Mouse (Mus musculus) stomach, postnatal 0 days (tissue): Measurements from ENCODE around the gene Fgfr2. TPM values are rescaled to one million over a fixed set of nuclear protein-coding genes. Genes with fewer than 3 reads are reported as not detected.

Experiments used
- ATAC-seq: fragments of 200-750 bp; cut with Nextera tagmentation; 2 replicates; pipeline ENCODE4 v1.8.0; 2017; ENCODE audit not compliant: low FRiP score, low TSS enrichment
- DNase-seq: peaks from one replicate; pipeline ENCODE4 v3.0.0-alpha.2; 2016; ENCODE audit warnings: low spot score
- H3K27ac ChIP-seq: fragments of 300-500 bp; sonication (generic); replicated peaks from 2 replicates; pipeline ENCODE4 v1.5.1; 2014; ENCODE audit warnings: mild to moderate bottlenecking, control low read depth
- H3K27me3 ChIP-seq: fragments of 300-500 bp; sonication (generic); 2 replicates; pipeline ENCODE4 v1.6.1; 2014; ENCODE audit warnings: low read length; ENCODE audit not compliant: control insufficient read depth, insufficient read depth
- H3K36me3 ChIP-seq: fragments of 300-500 bp; sonication (generic); 2 replicates; pipeline ENCODE4 v1.6.1; 2014; ENCODE audit warnings: low read length, mixed read lengths; ENCODE audit not compliant: control insufficient read depth, insufficient read depth
- H3K4me1 ChIP-seq: fragments of 300-500 bp; sonication (generic); replicated peaks from 2 replicates; pipeline ENCODE4 v1.6.1; 2014; ENCODE audit warnings: antibody characterized with exemption; ENCODE audit not compliant: control insufficient read depth, insufficient read depth
- H3K4me2 ChIP-seq: fragments of 300-500 bp; sonication (generic); replicated peaks from 2 replicates; pipeline ENCODE4 v1.6.1; 2014; ENCODE audit warnings: low read depth, mild to moderate bottlenecking, control low read depth, moderate library complexity
- H3K4me3 ChIP-seq: fragments of 300-500 bp; sonication (generic); 2 replicates; pipeline ENCODE4 v1.5.1; 2014; ENCODE audit warnings: low read depth, low read length, control low read depth
- H3K9ac ChIP-seq: fragments of 300-500 bp; sonication (generic); 2 replicates; pipeline ENCODE4 v1.6.1; 2014; ENCODE audit warnings: mild to moderate bottlenecking, low read length, control low read depth, mixed read lengths
- H3K9me3 ChIP-seq: fragments of 300-500 bp; sonication (generic); 2 replicates; pipeline ENCODE4 v1.6.1; 2016; ENCODE audit warnings: low read length; ENCODE audit not compliant: control insufficient read depth
- CTCF ChIP-seq: IDR thresholded peaks from 2 replicates; pipeline ENCODE4 v1.5.1; 2016; ENCODE audit warnings: antibody characterized with exemption, low read depth, mild to moderate bottlenecking, moderate library complexity
- EP300 ChIP-seq: optimal IDR thresholded peaks from 2 replicates; pipeline ENCODE3; 2016; ENCODE audit warnings: antibody characterized with exemption
- WGBS: fragments of 180-500 bp; shearing (Covaris S2); extraction: QIAGEN DNeasy Blood & Tissue Kit; methylation state at CpG from one replicate; pipeline ENCODE4 v1.1.7; 2014; 5-methylcytosine and 5-hydroxymethylcytosine counted together
- polyA plus RNA-seq: library from polyadenylated mRNA; unstranded; fragments of >200 nt; fragmentation: Nextera tagmentation; extraction: Ambion mirVana; gene quantifications from 2 replicates; pipeline ENCODE4 v1.2.1, GENCODE M21; 2015

The Fgfr2 gene
- polyA plus RNA-seq, 1 experiment from 2014 or later: 60.8 TPM

GRCm38 (mm10) chr7:131746752-131747151 lies 1376.4 kb downstream of the Fgfr2 start:
- no peak for TF ChIP-seq EP300
- peak; percentile 57 for TF ChIP-seq CTCF
- Histone ChIP-seq H3K4me2 (no peak overlapping the region), H3K9ac (no peak overlapping the region), H3K4me1 (no peaks in the 10 kb centered on the region), H3K36me3 (no peaks in the 10 kb centered on the region), H3K27ac (no peak overlapping the region), H3K27me3 (no peaks in the 10 kb centered on the region), H3K9me3 (no peaks in the 10 kb centered on the region), H3K4me3 (no peak overlapping the region)
- 12% methylated on average over 9 of the region's 9 CpGs for WGBS
- no peak for ATAC-seq
- DNase-seq: no peak

DNA sequence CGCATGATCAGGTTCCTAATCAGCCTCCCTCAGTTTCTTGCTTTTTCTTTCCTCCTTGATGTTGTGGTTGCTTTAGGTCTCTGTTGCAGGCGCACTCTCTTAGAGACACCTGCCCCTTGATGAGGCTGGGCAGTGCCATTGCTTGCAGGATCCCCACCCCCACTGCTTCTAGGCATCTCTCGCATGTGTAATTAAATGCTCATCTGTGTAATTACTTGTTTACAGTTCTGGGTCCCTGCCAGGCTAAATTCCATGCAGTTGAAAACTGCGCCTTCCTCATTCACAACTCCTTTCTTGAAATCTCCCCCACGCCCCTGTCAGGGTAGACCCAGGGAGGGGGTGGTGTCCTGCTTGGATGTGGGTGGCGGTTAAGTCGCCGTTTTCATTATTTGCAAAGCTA lies 1380.0 kb downstream of the Fgfr2 start:
- whole genome bisulfite sequencing: 61% methylated on average over 8 of the region's 8 CpGs
- no peak overlapping the region for H3K4me2 ChIP-seq
- no peak overlapping the region for H3K9ac ChIP-seq
- no peak overlapping the region for H3K4me3 ChIP-seq
- no peak for TF ChIP-seq CTCF
- TF ChIP-seq EP300: no peak
- no peak overlapping the region for H3K27ac ChIP-seq
- H3K4me1 ChIP-seq: no peaks in the 10 kb centered on the region
- ATAC-seq (no peak), DNase-seq (no peak)
- no peaks in the 10 kb centered on the region for H3K36me3 ChIP-seq
- H3K9me3 ChIP-seq: no peaks in the 10 kb centered on the region
- H3K27me3 ChIP-seq: no peaks in the 10 kb centered on the region

- no peak for TF ChIP-seq EP300
- Histone ChIP-seq H3K36me3 (no peaks in the 10 kb centered on the region), H3K4me3 (no peak overlapping the region), H3K9ac (no peak overlapping the region), H3K27me3 (no peaks in the 10 kb centered on the region), H3K27ac (no peak overlapping the region), H3K4me2 (no peak overlapping the region), H3K9me3 (no peaks in the 10 kb centered on the region), H3K4me1 (no peaks in the 10 kb centered on the region)
- 44% methylated on average over 9 of the region's 9 CpGs for WGBS
- DNase-seq: no peak
- ATAC-seq: no peak
These were observed 1400.2 kb downstream of the Fgfr2 start for GRCm38 (mm10) chr7:131722783-131723575.

DNA sequence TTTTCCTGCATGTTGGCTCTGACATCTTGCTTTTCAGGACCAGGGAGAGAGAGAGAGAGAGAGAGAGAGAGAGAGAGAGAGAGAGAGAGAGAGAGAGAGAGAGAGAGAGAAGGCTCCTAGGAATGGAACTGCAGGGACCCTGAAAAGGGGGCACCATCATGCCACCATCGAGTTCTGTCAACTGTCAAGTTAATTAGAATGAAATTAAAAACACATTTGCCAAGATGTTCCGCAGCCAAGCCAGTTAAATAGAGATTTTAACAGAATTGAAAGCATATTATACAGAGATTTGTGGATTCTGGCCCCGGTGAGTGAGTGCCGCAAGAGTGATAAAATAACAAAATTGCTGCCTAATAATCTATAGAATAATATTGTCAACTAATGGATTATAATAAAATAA lies 1400.8 kb downstream of the Fgfr2 start:
- H3K4me3 ChIP-seq: no peak overlapping the region
- no peaks in the 10 kb centered on the region for H3K9me3 ChIP-seq
- DNase-seq (no peak), ATAC-seq (no peak)
- 71% methylated on average over 4 of the region's 4 CpGs for WGBS
- H3K4me1 ChIP-seq: no peaks in the 10 kb centered on the region
- no peak for TF ChIP-seq CTCF
- no peak for TF ChIP-seq EP300
- H3K27me3 ChIP-seq: no peaks in the 10 kb centered on the region
- H3K9ac ChIP-seq: no peak overlapping the region
- H3K27ac ChIP-seq: no peak overlapping the region
- H3K36me3 ChIP-seq: no peaks in the 10 kb centered on the region
- H3K4me2 ChIP-seq: no peak overlapping the region

- Histone ChIP-seq H3K4me3 (no peak overlapping the region), H3K9me3 (no peaks in the 10 kb centered on the region), H3K27ac (no peak overlapping the region), H3K36me3 (no peaks in the 10 kb centered on the region), H3K4me2 (no peak overlapping the region), H3K27me3 (no peaks in the 10 kb centered on the region), H3K4me1 (no peaks in the 10 kb centered on the region), H3K9ac (no peak overlapping the region)
- TF ChIP-seq CTCF (no peak), EP300 (no peak)
- DNase-seq (no peak), ATAC-seq (no peak)
- WGBS: 49% methylated on average over 3 of the region's 3 CpGs
These were observed 1404.9 kb downstream of the Fgfr2 start for GRCm38 (mm10) chr7:131718280-131718679.

DNA sequence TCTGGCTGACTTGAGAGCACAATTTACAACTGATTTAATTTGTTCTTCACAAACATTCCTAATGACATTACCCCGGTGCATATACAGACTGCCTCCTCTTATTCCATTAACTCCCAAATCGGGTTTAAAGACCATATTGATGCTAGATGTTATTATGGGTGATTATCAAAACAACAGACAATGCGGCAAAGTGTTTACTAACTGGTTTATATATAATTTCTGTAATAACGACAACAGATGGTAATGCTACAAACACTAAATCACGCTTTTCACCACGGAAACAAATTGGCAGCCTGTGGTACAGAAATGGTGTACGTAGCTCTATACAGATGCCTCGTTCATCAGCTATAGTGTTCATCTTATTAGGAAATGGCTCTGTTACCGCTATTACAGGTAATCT lies 1410.1 kb downstream of the Fgfr2 start:
- H3K36me3 ChIP-seq: no peaks in the 10 kb centered on the region
- H3K27ac ChIP-seq: no peak overlapping the region
- H3K4me3 ChIP-seq: no peak overlapping the region
- no peaks in the 10 kb centered on the region for H3K9me3 ChIP-seq
- ATAC-seq (no peak), DNase-seq (no peak)
- H3K9ac ChIP-seq: no peak overlapping the region
- no peaks in the 10 kb centered on the region for H3K27me3 ChIP-seq
- H3K4me1 ChIP-seq: no peaks in the 10 kb centered on the region
- TF ChIP-seq CTCF (no peak), EP300 (no peak)
- WGBS: 77% methylated on average over 9 of the region's 9 CpGs
- no peak overlapping the region for H3K4me2 ChIP-seq
